In genomic region chr6:72714726-72715125, GRCm38 (mm10) we compare ENCODE assay signal across 8 mouse cellular contexts.
DNase-seq lines count a peak whose midpoint lies in the region; ATAC-seq and TF ChIP-seq lines count a peak whose summit lies in the region.
"Had no signal": no experiment of that assay in that cellular context is flagged by ENCODE, and none has a peak within 500 bp of the region (broad histone marks: within the 10 kb centered on the region; RNA-seq: fewer than 3 reads in every experiment).

No protein-coding gene starts in this region.

- peak; percentile 62 for DNase-seq in lung, embryonic 14.5 days
- no peak for DNase-seq in lung, postnatal 25 days (ENCODE audit: low spot score)
- DNase-seq in kidney, postnatal 25 days, result peak; percentile 55 to 57
- peak; percentile 67 to 72 for DNase-seq in right cerebral cortex, postnatal 10 days (ENCODE audit: low spot score in 2 of 2)
- DNase-seq in retina, embryonic 14.5 days (ENCODE audit: low spot score), result no peak
- DNase-seq in urinary bladder, postnatal 36 days (ENCODE audit: low spot score in 2 of 2), result no peak

- H3K4me2 ChIP-seq in lung, embryonic 14.5 days, result no peak overlapping the region
- peak overlapping the region; percentile 23 for H3K4me2 ChIP-seq in heart, embryonic 14.5 days (ENCODE audit: low read length)
- H3K4me2 ChIP-seq: neural tube, embryonic 13.5 days had no signal

- no peak overlapping the region for H3K9ac ChIP-seq in lung, embryonic 14.5 days
- no peak overlapping the region for H3K9ac ChIP-seq in heart, embryonic 14.5 days (ENCODE audit: low read length)
- H3K9ac ChIP-seq: neural tube, embryonic 13.5 days had no signal

- peaks cover 19% of the 10 kb centered on the region for H3K4me1 ChIP-seq in lung, embryonic 14.5 days (ENCODE audit: insufficient read depth)
- H3K4me1 ChIP-seq in heart, embryonic 14.5 days (ENCODE audit: control insufficient read depth in 2 of 2, insufficient read depth in 2 of 2, low read length in 2 of 2), result peaks cover 18 to 27% of the 10 kb centered on the region in 2 experiments

- no peaks in the 10 kb centered on the region for H3K9me3 ChIP-seq in lung, embryonic 14.5 days (ENCODE audit: low read depth, low read length)
- no peaks in the 10 kb centered on the region for H3K9me3 ChIP-seq in heart, embryonic 14.5 days (ENCODE audit: control insufficient read depth, low read length)
- H3K9me3 ChIP-seq: neural tube, embryonic 13.5 days had no signal

- peak; percentile 16; the same call in 1 of the 2 replicates for ATAC-seq in lung, embryonic 14.5 days (ENCODE audit: insufficient read depth)
- peak; percentile 59 for ATAC-seq in heart, embryonic 14.5 days (ENCODE audit: insufficient number of reproducible peaks, insufficient read depth, low FRiP score, low read depth)

- 14% methylated on average over 4 of the region's 4 CpGs for WGBS in lung, embryonic 14.5 days
- WGBS in heart, embryonic 14.5 days, result under 1% methylated on average over 4 of the region's 4 CpGs

- H3K27me3 ChIP-seq in lung, embryonic 14.5 days (ENCODE audit: insufficient read depth, low read length), result no peaks in the 10 kb centered on the region
- H3K27me3 ChIP-seq in heart, embryonic 14.5 days (ENCODE audit: control insufficient read depth, insufficient read depth, low read length), result no peaks in the 10 kb centered on the region

- H3K4me3 ChIP-seq in lung, embryonic 14.5 days (ENCODE audit: low read depth, low read length), result no peak overlapping the region
- no peak overlapping the region for H3K4me3 ChIP-seq in heart, embryonic 14.5 days (ENCODE audit: control insufficient read depth in 1 of 2, insufficient read depth in 1 of 2, low read depth in 1 of 2, low read length in 2 of 2)
- H3K4me3 ChIP-seq: neural tube, embryonic 13.5 days had no signal

- no peaks in the 10 kb centered on the region for H3K36me3 ChIP-seq in lung, embryonic 14.5 days (ENCODE audit: insufficient read depth)
- H3K36me3 ChIP-seq in heart, embryonic 14.5 days (ENCODE audit: control insufficient read depth, insufficient read depth, low read length), result no peaks in the 10 kb centered on the region
- H3K36me3 ChIP-seq: neural tube, embryonic 13.5 days had no signal

- no peak overlapping the region for H3K27ac ChIP-seq in lung, embryonic 14.5 days (ENCODE audit: low read depth)
- H3K27ac ChIP-seq in heart, embryonic 14.5 days (replicated peaks in 1 of 2; ENCODE audit: control insufficient read depth in 1 of 2, insufficient read depth in 1 of 2, low read depth in 2 of 2, low read length in 2 of 2), result peak overlapping the region; percentile 26 to 52
- H3K27ac ChIP-seq: neural tube, embryonic 13.5 days had no signal

- TF ChIP-seq CTCF in lung, embryonic 14.5 days (IDR thresholded peaks at IDR 0.05; ENCODE audit: low read depth), result no peak

Comparison
In these comparisons a context has a peak if more than half of its experiments do, and no peak if none do; other contexts are left out.
1. DNase-seq: peak in lung, embryonic 14.5 days (single experiment), kidney, postnatal 25 days (2 of 2) and right cerebral cortex, postnatal 10 days (2 of 2); none in lung, postnatal 25 days (single experiment), retina, embryonic 14.5 days (single experiment) and urinary bladder, postnatal 36 days (0 of 2).